Mouse (Mus musculus) heart, adult 2 months (tissue): ENCODE measurements around the gene Mdc1.

Experiments used
- CTCF ChIP-seq: fragments of 200-600 bp; IDR thresholded peaks from 2 replicates; pipeline ENCODE4 v1.8.1; 2022; ENCODE audit warnings: antibody characterized with exemption, mild to moderate bottlenecking, moderate library complexity
- EP300 ChIP-seq: fragments of 200-500 bp; IDR thresholded peaks from 2 replicates; pipeline ENCODE4 v1.6.1; 2011; ENCODE audit warnings: low read depth, low read length, control low read depth; ENCODE audit not compliant: insufficient read depth

- TF ChIP-seq EP300 (no peak), CTCF (no peak)
Observed at GRCm38 (mm10) chr17:35882924-35883323, 41.6 kb downstream of the Mdc1 start.
